Comparison of ENCODE assay signal across 8 mouse cellular contexts in the genomic region with DNA sequence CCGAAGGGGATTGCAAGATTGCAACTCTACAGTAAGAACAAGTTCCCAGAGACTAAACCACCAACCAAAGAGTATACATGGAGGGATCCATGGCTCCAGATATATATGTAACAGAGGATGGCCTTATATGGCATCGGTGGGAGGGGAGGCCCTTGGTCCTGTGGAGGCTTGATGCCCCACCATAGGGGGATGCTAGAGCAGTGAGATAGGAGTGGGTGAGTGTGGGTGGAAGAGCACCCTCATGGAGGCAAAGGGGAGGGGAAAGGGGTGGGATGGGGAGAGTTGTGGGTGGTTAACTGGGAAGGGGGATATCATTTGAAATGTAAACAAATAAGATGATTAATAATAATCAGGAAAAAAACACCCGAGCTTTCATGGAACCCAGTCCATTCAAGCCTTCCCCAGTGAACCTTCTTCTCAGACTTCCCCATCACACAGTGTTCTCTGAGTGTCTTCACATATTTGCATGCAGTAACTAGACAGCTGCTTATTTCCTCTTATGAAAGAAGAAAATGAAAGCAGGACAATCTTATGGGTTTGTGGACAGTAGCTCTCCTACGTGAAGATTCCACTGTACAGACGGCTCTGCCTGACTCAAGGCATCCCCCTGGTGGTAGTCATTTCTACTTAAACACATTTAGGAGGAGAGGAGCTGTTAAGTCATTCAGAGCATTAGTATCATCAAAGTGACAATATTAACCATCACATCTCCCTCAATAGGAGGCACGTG.
DNase-seq lines count a peak whose midpoint lies in the region; ATAC-seq and TF ChIP-seq lines count a peak whose summit lies in the region.

No protein-coding gene starts in this region.

- peak; percentile 51; the same call in 1 of the 2 replicates for ATAC-seq in midbrain, embryonic 11.5 days (ENCODE audit: low FRiP score)
- peak; percentile 65; the same call in 1 of the 2 replicates for ATAC-seq in forebrain, embryonic 12.5 days (ENCODE audit: low FRiP score)
- ATAC-seq in liver, postnatal 0 days: peak; percentile 68
- peak; percentile 75 for ATAC-seq in neural tube, embryonic 15.5 days (ENCODE audit: low FRiP score)

- no peak overlapping the region for H3K27ac ChIP-seq in midbrain, embryonic 11.5 days (ENCODE audit: low read depth, low read length)
- no peak overlapping the region for H3K27ac ChIP-seq in midbrain, embryonic 10.5 days (replicated peaks)
- no peak overlapping the region for H3K27ac ChIP-seq in forebrain, embryonic 12.5 days
- no peak overlapping the region for H3K27ac ChIP-seq in liver, postnatal 0 days (ENCODE audit: low read depth)
- no peak overlapping the region for H3K27ac ChIP-seq in neural tube, embryonic 15.5 days (replicated peaks)

- DNase-seq in midbrain, embryonic 11.5 days (ENCODE audit: low spot score, missing footprints): no peak
- DNase-seq in midbrain, embryonic 10.5 days (ENCODE audit: low spot score): no peak
- DNase-seq in ZHBTc4 (ENCODE audit: low read depth, low spot score): peak; percentile 74
- peak; percentile 90 for DNase-seq in induced T-regulatory cell, adult 2 months (ENCODE audit: low read depth)
- no peak for DNase-seq in liver, postnatal 0 days
- DNase-seq in frontal cortex, postnatal 25 days (ENCODE audit: low spot score in 2 of 2): no peak

- no peaks in the 10 kb centered on the region for H3K9me3 ChIP-seq in midbrain, embryonic 11.5 days (ENCODE audit: control insufficient read depth, low read length)
- no peaks in the 10 kb centered on the region for H3K9me3 ChIP-seq in midbrain, embryonic 10.5 days (replicated peaks)
- H3K9me3 ChIP-seq in forebrain, embryonic 12.5 days: no peaks in the 10 kb centered on the region
- H3K9me3 ChIP-seq in liver, postnatal 0 days (ENCODE audit: low read length): no peaks in the 10 kb centered on the region
- H3K9me3 ChIP-seq in neural tube, embryonic 15.5 days (replicated peaks): no peaks in the 10 kb centered on the region

- no peak overlapping the region for H3K4me3 ChIP-seq in midbrain, embryonic 11.5 days (ENCODE audit: low read depth, low read length)
- H3K4me3 ChIP-seq in midbrain, embryonic 10.5 days: no peak overlapping the region
- no peak overlapping the region for H3K4me3 ChIP-seq in forebrain, embryonic 12.5 days (replicated peaks)
- no peak overlapping the region for H3K4me3 ChIP-seq in liver, postnatal 0 days (ENCODE audit: low read depth, low read length)
- no peak overlapping the region for H3K4me3 ChIP-seq in neural tube, embryonic 15.5 days (replicated peaks)

- no peak for TF ChIP-seq EP300 in liver, postnatal 0 days (IDR thresholded peaks at IDR 0.05; ENCODE audit: low read depth)

- no peaks in the 10 kb centered on the region for H3K36me3 ChIP-seq in midbrain, embryonic 11.5 days (ENCODE audit: control insufficient read depth, insufficient read depth, low read length)
- H3K36me3 ChIP-seq in midbrain, embryonic 10.5 days: no peaks in the 10 kb centered on the region
- no peaks in the 10 kb centered on the region for H3K36me3 ChIP-seq in forebrain, embryonic 12.5 days (replicated peaks)
- 0 out of 2 replicates have a peak, but pooled peaks cover 5% of the 10 kb centered on the region for H3K36me3 ChIP-seq in liver, postnatal 0 days (replicated peaks; ENCODE audit: insufficient read depth, low read length)
- H3K36me3 ChIP-seq in neural tube, embryonic 15.5 days: no peaks in the 10 kb centered on the region

- no peaks in the 10 kb centered on the region for H3K27me3 ChIP-seq in midbrain, embryonic 11.5 days (ENCODE audit: control insufficient read depth, insufficient read depth, low read length)
- no peaks in the 10 kb centered on the region for H3K27me3 ChIP-seq in midbrain, embryonic 10.5 days (ENCODE audit: low read depth, poor library complexity, severe bottlenecking)
- no peaks in the 10 kb centered on the region for H3K27me3 ChIP-seq in forebrain, embryonic 12.5 days
- no peaks in the 10 kb centered on the region for H3K27me3 ChIP-seq in liver, postnatal 0 days (ENCODE audit: insufficient read depth, low read length)
- H3K27me3 ChIP-seq in neural tube, embryonic 15.5 days (replicated peaks): no peaks in the 10 kb centered on the region

- peak; percentile 87 for TF ChIP-seq CTCF in liver, postnatal 0 days (IDR thresholded peaks at IDR 0.05; ENCODE audit: low read depth)

- no peaks in the 10 kb centered on the region for H3K4me1 ChIP-seq in midbrain, embryonic 11.5 days (ENCODE audit: control insufficient read depth, insufficient read depth, low read length)
- H3K4me1 ChIP-seq in midbrain, embryonic 10.5 days: peaks cover 5% of the 10 kb centered on the region; the same call in 1 of the 2 replicates
- peaks cover 16% of the 10 kb centered on the region; the same call in 1 of the 2 replicates for H3K4me1 ChIP-seq in forebrain, embryonic 12.5 days
- peaks cover 6% of the 10 kb centered on the region for H3K4me1 ChIP-seq in liver, postnatal 0 days (ENCODE audit: insufficient read depth)
- H3K4me1 ChIP-seq in neural tube, embryonic 15.5 days: peaks cover 18% of the 10 kb centered on the region

- H3K9ac ChIP-seq in midbrain, embryonic 11.5 days (ENCODE audit: low read length): no peak overlapping the region
- no peak overlapping the region for H3K9ac ChIP-seq in forebrain, embryonic 12.5 days
- no peak overlapping the region for H3K9ac ChIP-seq in liver, postnatal 0 days (replicated peaks)
- H3K9ac ChIP-seq in neural tube, embryonic 15.5 days (replicated peaks): no peak overlapping the region; the same call in 1 of the 2 replicates

- WGBS in midbrain, embryonic 11.5 days: 70% methylated on average over 6 of the region's 6 CpGs
- WGBS in midbrain, embryonic 10.5 days: 72% methylated on average over 6 of the region's 6 CpGs
- WGBS in forebrain, embryonic 12.5 days: 68% methylated on average over 6 of the region's 6 CpGs
- WGBS in liver, postnatal 0 days (ENCODE audit: insufficient replicate concordance): 38% methylated on average over 6 of the region's 6 CpGs
- 49% methylated on average over 6 of the region's 6 CpGs for WGBS in neural tube, embryonic 15.5 days

- H3K4me2 ChIP-seq in midbrain, embryonic 11.5 days: no peak overlapping the region
- no peak overlapping the region for H3K4me2 ChIP-seq in forebrain, embryonic 12.5 days
- H3K4me2 ChIP-seq in liver, postnatal 0 days (ENCODE audit: low read depth, low read length): no peak overlapping the region
- H3K4me2 ChIP-seq in neural tube, embryonic 15.5 days: no peak overlapping the region

Comparison
In these comparisons a context has a peak if more than half of its experiments do, and no peak if none do; other contexts are left out.
1. DNase-seq: peak in ZHBTc4 (single experiment) and induced T-regulatory cell, adult 2 months (single experiment); none in midbrain, embryonic 11.5 days (single experiment), midbrain, embryonic 10.5 days (single experiment), liver, postnatal 0 days (single experiment) and frontal cortex, postnatal 25 days (0 of 2).
2. Peak in every context shown above with its lines, with median percentiles within 50 percentile points of each other: ATAC-seq.